Mouse (Mus musculus): ENCODE measurements at regions not wholly inside any gene's neighbourhood (a gene's known extent, or its start where the extent isn't known, plus 50 kb on each side); places are given as distances from the start of the nearest gene placed in this dataset.
"Not testable (repeated sequence)": the region's sequence is repeated elsewhere in the genome, so short reads cannot be mapped to it uniquely, and the experiment has no call there.

GRCm38 (mm10) chr12:115373056-115373455 lies 674.5 kb upstream of the Zfp386 start:
- not testable (repeated sequence) for H3K4me1 ChIP-seq (replicated peaks; ENCODE audit: control insufficient read depth, insufficient read depth, low read length); H3K27ac ChIP-seq (ENCODE audit: low read depth, low read length); H3K27me3 ChIP-seq (replicated peaks; ENCODE audit: control insufficient read depth, insufficient read depth, low read length); H3K4me2 ChIP-seq (replicated peaks; ENCODE audit: low read depth); H3K9me3 ChIP-seq (ENCODE audit: control insufficient read depth); ATAC-seq; H3K9ac ChIP-seq (ENCODE audit: low read depth, low read length); H3K4me3 ChIP-seq (ENCODE audit: low read depth, low read length); H3K36me3 ChIP-seq (ENCODE audit: control insufficient read depth, insufficient read depth)
- 64% methylated on average over 3 of the region's 3 CpGs for WGBS

DNA sequence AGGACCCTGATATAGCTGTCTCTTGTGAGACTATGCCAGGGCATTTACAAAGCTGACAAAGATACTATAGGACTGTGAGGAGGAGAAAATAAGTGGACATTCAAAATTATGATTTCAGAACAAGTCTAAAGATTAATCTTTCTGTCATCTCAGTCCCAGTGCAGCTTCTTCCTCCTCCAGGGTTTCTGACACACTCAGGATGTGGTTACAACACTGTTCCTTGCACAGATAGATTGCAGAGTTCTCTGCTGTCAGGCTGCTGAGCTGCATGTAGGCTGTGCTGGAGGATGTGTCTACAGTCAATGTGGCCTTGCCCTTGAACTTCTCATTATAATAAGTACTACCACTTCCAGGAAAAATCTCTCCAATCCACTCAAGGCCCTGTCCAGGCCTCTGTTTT lies 661.0 kb upstream of the Zfp386 start:
- not testable (repeated sequence) for H3K9ac ChIP-seq (ENCODE audit: low read depth, low read length); H3K4me2 ChIP-seq (replicated peaks; ENCODE audit: low read depth); H3K4me3 ChIP-seq (ENCODE audit: low read depth, low read length); ATAC-seq; H3K27me3 ChIP-seq (replicated peaks; ENCODE audit: control insufficient read depth, insufficient read depth, low read length); H3K9me3 ChIP-seq (ENCODE audit: control insufficient read depth); H3K27ac ChIP-seq (ENCODE audit: low read depth, low read length); H3K4me1 ChIP-seq (replicated peaks; ENCODE audit: control insufficient read depth, insufficient read depth, low read length); H3K36me3 ChIP-seq (ENCODE audit: control insufficient read depth, insufficient read depth)

DNA sequence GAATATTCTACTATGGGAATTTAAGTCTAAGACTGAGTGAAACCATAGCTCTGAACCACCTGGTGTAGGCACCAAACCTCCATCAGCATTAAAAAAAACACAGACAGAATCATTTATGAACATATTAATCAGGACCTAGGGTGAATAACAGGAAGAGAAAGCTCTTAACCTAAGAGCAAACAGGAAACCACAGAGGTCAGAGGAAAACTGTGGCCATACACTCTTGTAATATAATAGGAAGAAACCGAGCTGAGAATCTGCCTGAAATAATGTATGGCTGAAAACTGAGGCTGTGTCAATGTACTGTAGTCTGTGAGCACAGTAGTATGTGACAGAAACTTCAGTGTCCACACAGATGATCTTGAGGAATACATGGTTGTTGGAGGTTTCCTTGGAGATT lies 643.4 kb upstream of the Zfp386 start:
- H3K4me2 ChIP-seq (replicated peaks; ENCODE audit: low read depth) = no peak overlapping the region
- H3K4me1 ChIP-seq (replicated peaks; ENCODE audit: control insufficient read depth, insufficient read depth, low read length) = no peaks in the 10 kb centered on the region
- no peak overlapping the region for H3K4me3 ChIP-seq (ENCODE audit: low read depth, low read length)
- WGBS = 45% methylated on average over 1 of the region's 1 CpGs
- no peak for TF ChIP-seq CTCF (IDR thresholded peaks at IDR 0.05; ENCODE audit: low read depth)
- no peaks in the 10 kb centered on the region for H3K27me3 ChIP-seq (replicated peaks; ENCODE audit: control insufficient read depth, insufficient read depth, low read length)
- no peak for ATAC-seq
- H3K9ac ChIP-seq (ENCODE audit: low read depth, low read length) = no peak overlapping the region
- no peaks in the 10 kb centered on the region for H3K9me3 ChIP-seq (ENCODE audit: control insufficient read depth)
- no peaks in the 10 kb centered on the region for H3K36me3 ChIP-seq (ENCODE audit: control insufficient read depth, insufficient read depth)
- no peak overlapping the region for H3K27ac ChIP-seq (ENCODE audit: low read depth, low read length)

DNA sequence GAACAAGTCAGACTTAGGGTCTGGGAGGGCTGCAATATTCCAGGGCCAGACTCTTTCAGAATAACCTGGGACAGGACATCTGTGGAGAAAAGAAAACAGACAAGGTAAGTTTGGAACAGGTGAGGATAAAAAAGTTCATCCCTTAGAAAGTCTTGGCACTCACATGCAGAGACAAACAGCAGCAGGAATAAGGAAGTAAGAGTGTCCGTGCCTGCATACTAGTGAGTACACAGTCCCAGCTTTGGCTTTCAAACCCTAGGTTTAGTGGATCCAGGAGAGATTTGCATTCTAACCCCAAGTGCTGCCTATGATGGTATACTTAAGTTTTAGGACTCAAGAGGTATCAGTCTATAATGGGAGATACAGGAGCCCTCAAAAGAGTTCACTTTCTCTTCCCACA lies 642.9 kb upstream of the Zfp386 start:
- Histone ChIP-seq H3K27ac (ENCODE audit: low read depth, low read length) (no peak overlapping the region), H3K9ac (ENCODE audit: low read depth, low read length) (no peak overlapping the region), H3K4me3 (ENCODE audit: low read depth, low read length) (no peak overlapping the region), H3K4me2 (replicated peaks; ENCODE audit: low read depth) (no peak overlapping the region), H3K27me3 (replicated peaks; ENCODE audit: control insufficient read depth, insufficient read depth, low read length) (no peaks in the 10 kb centered on the region), H3K9me3 (ENCODE audit: control insufficient read depth) (no peaks in the 10 kb centered on the region), H3K4me1 (replicated peaks; ENCODE audit: control insufficient read depth, insufficient read depth, low read length) (no peaks in the 10 kb centered on the region), H3K36me3 (ENCODE audit: control insufficient read depth, insufficient read depth) (no peaks in the 10 kb centered on the region)
- 73% methylated on average over 1 of the region's 1 CpGs for WGBS
- ATAC-seq = no peak
- no peak for TF ChIP-seq CTCF (IDR thresholded peaks at IDR 0.05; ENCODE audit: low read depth)

- not testable (repeated sequence) for H3K9me3 ChIP-seq (ENCODE audit: control insufficient read depth); H3K27me3 ChIP-seq (replicated peaks; ENCODE audit: control insufficient read depth, insufficient read depth, low read length); ATAC-seq; H3K4me3 ChIP-seq (ENCODE audit: low read depth, low read length); H3K27ac ChIP-seq (ENCODE audit: low read depth, low read length); H3K4me1 ChIP-seq (replicated peaks; ENCODE audit: control insufficient read depth, insufficient read depth, low read length); H3K4me2 ChIP-seq (replicated peaks; ENCODE audit: low read depth); H3K9ac ChIP-seq (ENCODE audit: low read depth, low read length); H3K36me3 ChIP-seq (ENCODE audit: control insufficient read depth, insufficient read depth)
- 75% methylated on average over 2 of the region's 5 CpGs for WGBS
Measured at GRCm38 (mm10) chr12:115446247-115446646, 601.3 kb upstream of the Zfp386 start.

GRCm38 (mm10) chr12:115452626-115453025 lies 594.9 kb upstream of the Zfp386 start:
- ATAC-seq; H3K4me3 ChIP-seq (ENCODE audit: low read depth, low read length); H3K36me3 ChIP-seq (ENCODE audit: control insufficient read depth, insufficient read depth); H3K27ac ChIP-seq (ENCODE audit: low read depth, low read length); H3K4me1 ChIP-seq (replicated peaks; ENCODE audit: control insufficient read depth, insufficient read depth, low read length); H3K4me2 ChIP-seq (replicated peaks; ENCODE audit: low read depth); H3K9ac ChIP-seq (ENCODE audit: low read depth, low read length); H3K27me3 ChIP-seq (replicated peaks; ENCODE audit: control insufficient read depth, insufficient read depth, low read length); H3K9me3 ChIP-seq (ENCODE audit: control insufficient read depth): not testable (repeated sequence)
- WGBS = 56% methylated on average over 3 of the region's 3 CpGs

GRCm38 (mm10) chr12:115464777-115465176 lies 582.7 kb upstream of the Zfp386 start:
- not testable (repeated sequence) for H3K4me1 ChIP-seq (replicated peaks; ENCODE audit: control insufficient read depth, insufficient read depth, low read length); H3K4me2 ChIP-seq (replicated peaks; ENCODE audit: low read depth); H3K27ac ChIP-seq (ENCODE audit: low read depth, low read length); H3K9me3 ChIP-seq (ENCODE audit: control insufficient read depth); ATAC-seq; H3K4me3 ChIP-seq (ENCODE audit: low read depth, low read length); H3K9ac ChIP-seq (ENCODE audit: low read depth, low read length); H3K27me3 ChIP-seq (replicated peaks; ENCODE audit: control insufficient read depth, insufficient read depth, low read length); H3K36me3 ChIP-seq (ENCODE audit: control insufficient read depth, insufficient read depth)

GRCm38 (mm10) chr12:115468015-115468414 lies 579.5 kb upstream of the Zfp386 start:
- H3K4me3 ChIP-seq (ENCODE audit: low read depth, low read length); H3K27ac ChIP-seq (ENCODE audit: low read depth, low read length); H3K9me3 ChIP-seq (ENCODE audit: control insufficient read depth); H3K9ac ChIP-seq (ENCODE audit: low read depth, low read length); ATAC-seq; H3K4me1 ChIP-seq (replicated peaks; ENCODE audit: control insufficient read depth, insufficient read depth, low read length); H3K4me2 ChIP-seq (replicated peaks; ENCODE audit: low read depth); H3K36me3 ChIP-seq (ENCODE audit: control insufficient read depth, insufficient read depth); H3K27me3 ChIP-seq (replicated peaks; ENCODE audit: control insufficient read depth, insufficient read depth, low read length): not testable (repeated sequence)
- WGBS = 33% methylated on average over 4 of the region's 4 CpGs

DNA sequence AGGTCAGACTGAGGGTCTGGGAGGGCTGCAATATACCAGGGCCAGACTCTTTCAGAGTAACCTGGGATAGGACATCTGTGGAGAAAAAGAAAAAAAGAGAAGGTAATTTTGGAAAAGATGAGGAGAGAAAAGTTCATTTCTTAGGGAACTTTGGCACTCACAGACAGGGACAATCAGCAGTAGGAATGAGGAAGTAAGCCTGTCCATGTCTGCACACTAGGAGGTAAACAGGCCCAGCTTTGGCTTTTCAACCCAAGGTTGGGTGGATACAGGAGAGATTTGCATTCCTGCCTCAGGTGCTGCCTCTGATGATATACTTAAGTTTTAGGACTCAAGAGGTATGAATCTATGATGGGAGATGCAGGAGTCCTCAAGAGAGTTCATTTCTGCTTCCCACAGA lies 579.0 kb upstream of the Zfp386 start:
- not testable (repeated sequence) for H3K36me3 ChIP-seq (ENCODE audit: control insufficient read depth, insufficient read depth); H3K9ac ChIP-seq (ENCODE audit: low read depth, low read length); H3K27me3 ChIP-seq (replicated peaks; ENCODE audit: control insufficient read depth, insufficient read depth, low read length); H3K4me1 ChIP-seq (replicated peaks; ENCODE audit: control insufficient read depth, insufficient read depth, low read length); H3K9me3 ChIP-seq (ENCODE audit: control insufficient read depth); ATAC-seq; H3K4me2 ChIP-seq (replicated peaks; ENCODE audit: low read depth); H3K27ac ChIP-seq (ENCODE audit: low read depth, low read length); H3K4me3 ChIP-seq (ENCODE audit: low read depth, low read length)
